Mouse (Mus musculus) retina, embryonic 14.5 days (tissue): ENCODE results near the gene Irf2bp2.

ENCODE experiments used
- DNase-seq: peaks from one replicate; pipeline ENCODE4 v3.0.0-alpha.2; 2015; ENCODE audit warnings: low spot score

Gene Irf2bp2

DNA sequence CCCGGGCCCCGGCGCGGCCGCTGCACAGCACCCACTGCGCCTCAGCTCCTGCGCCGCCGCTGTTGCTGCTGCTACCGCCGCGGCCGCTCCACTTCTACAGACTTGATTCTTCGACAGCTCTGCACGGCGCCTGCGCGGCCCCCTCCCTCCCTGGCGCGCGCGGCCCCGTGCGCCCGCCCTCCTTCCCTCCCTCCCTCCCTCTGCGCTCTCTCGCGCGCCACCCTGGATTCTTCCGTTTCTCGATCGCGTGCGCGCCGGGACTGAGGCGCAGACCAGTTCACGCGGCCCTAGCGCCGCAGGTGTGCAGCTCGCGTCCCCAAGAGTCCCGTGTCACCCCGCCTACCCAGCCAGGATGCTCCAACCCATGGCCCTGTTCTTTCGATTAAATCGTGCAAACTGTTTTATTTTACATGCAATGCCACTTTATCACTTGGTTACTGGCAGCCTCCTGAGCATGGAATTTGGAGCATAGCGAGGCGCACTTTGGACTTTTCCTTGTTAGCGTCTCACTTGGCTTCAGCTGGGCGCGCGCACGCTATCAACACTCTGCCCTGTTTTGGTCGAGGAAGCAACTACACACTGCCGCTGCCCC, at the start of gene Irf2bp2:
Gene Irf2bp2, minus strand, starts transcription at position 98 of the 592 bp plus-strand sequence.
- DNase-seq = peak; percentile 93

DNA sequence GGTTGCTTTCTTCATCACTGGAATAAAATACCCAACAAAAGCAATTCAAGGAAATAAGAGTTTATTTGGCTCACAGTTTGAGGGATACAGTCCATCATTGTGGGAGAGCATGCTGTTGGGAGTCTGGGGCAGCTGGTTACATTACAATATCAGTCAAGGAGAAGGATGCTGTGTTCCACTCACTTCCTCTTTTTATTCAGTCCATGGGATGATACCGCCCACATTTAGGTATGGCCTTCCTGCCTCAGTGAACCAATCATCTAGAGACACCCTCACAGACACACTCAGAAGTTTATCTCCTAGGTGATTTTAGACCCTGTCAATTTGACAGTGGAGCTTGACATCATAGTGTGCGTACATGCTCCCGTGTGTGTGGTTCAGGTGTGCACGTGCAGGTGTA, 48.9 kb upstream of the Irf2bp2 start:
- DNase-seq = no peak

DNA sequence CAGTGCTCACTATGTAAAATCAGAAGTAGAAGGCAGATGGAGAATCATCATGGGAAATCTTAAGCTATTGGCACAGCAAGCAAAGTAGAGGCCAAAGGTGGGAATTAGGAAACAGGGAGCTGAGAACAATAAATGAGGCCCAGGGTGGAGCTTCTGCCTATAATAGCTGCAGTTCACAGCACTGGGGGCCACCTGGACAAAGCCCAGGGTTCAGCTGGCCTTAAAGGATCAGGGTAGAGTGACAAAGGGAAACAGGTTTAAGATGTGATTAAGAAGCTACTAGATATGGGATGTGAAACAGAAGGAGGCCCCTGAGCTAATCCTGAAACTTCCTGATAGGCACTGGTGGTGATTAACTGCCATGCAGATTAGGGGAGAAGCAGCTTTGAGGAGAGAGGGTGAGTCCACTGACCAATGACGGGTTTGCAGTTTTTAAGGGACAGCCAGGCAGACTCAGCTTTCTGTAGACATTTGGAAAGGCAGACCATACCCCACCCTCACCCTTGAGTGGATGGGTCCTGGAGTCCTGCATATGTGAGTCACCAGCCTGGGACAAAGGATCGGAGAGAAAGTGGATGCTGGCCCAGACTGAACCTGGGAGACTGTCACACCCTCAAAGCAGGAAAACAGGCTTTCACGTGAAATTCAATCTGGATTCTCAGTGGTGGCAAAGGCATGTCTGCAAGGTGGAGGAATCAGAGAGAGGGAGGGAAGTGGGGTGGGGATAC, 47.9 kb upstream of the Irf2bp2 start:
- no peak for DNase-seq

DNA sequence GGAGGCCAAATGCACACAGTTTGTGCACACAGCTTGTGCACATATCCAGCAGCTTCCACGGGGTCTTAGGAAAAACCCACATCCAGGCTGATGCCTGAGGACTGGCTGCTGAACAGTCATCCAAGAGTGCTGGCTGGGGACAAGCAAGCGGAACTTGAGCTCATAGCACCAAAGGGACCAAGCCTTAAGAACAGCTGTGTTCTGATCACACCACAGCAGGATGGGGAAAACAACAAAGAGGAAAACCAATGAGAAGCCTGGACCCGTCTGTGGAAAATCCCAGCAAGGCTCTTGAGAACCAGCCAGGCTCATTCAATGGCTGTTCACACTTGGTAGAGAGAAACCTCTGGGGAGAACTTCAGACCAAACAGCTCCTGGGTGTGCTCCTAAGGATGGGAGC, 45.4 kb upstream of the Irf2bp2 start:
- no peak for DNase-seq

DNA sequence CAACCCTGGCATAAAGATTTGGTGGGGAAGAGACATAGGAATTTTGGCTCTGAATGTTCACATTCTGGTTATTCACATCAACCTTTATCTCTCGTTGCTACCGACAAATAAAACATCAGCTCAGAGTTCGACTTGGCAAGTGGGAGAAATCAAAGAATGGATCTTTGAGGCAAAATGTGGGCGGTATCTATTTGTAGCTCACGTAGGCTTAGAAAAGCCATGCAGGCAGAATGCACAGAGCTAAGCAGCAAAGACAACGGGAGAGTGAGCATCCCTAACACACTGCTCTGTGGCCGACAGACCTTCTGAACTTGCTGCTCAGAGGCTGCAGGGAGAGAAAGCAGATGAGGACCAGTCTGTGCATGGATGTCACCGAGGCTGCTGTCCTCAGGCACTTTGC, 44.2 kb upstream of the Irf2bp2 start:
- DNase-seq = no peak

DNA sequence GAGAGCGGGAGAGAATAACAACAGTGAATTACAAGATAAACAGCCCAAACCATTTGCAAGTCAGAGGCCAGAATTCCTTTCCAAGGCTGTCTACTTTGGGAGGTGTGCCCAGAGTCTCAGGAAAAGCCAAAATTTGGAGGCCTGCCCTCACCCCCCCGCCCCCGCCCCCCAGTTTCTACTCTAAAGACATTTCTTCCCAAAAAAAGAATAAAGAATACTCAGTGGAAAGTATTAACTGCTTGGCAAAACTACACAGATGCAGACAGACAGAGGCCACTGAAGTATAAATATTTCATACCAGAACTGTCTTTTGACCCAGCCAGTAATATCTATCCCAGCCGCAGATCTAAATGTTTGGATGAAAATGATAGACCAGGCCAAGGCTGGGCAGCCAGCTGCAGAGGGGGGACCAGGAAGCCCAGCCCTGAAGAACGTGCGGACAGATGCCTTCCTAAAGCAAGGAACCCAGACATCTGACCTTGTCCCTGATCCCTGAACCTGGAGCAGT, 40.8 kb upstream of the Irf2bp2 start:
- no peak for DNase-seq

DNA sequence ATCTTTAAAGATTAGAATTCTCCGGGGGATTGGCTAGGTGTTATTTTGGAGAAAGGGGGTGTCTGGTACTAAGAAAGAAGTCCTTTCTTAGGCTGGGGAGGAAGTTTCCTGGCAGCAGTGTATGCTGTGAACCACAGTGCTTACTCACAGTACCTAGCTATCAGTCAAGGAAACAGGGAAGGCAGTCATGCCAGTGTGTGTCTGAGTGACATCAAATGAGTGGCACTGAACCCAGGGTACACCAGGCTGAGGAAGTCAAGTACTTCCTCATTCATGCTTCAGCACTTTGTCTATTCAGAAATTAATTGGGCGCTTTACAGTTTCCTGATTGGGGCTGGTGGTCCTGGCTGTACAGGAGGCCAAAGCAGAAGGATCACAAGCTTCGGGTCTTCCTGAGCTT, 34.8 kb upstream of the Irf2bp2 start:
- DNase-seq = no peak

DNA sequence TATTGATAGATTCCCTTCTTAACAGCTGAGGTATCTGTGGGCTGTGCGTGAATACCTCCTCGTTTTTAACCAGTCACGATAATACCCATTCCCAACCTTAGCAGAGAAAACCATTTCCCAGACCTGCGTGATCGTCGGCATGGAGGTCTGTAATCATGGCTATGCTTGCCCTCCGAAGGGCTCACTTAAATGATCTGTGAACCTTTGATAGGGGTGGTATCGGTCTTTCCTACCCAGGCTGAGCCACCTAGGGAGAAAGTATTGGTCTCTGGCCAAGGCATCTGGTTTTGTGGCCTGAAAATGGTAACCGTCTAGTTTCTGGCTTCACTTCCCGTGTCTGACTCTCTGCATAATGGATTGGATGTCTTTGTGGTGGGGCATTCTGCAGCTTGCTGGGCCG, 32.6 kb upstream of the Irf2bp2 start:
- DNase-seq = no peak

DNA sequence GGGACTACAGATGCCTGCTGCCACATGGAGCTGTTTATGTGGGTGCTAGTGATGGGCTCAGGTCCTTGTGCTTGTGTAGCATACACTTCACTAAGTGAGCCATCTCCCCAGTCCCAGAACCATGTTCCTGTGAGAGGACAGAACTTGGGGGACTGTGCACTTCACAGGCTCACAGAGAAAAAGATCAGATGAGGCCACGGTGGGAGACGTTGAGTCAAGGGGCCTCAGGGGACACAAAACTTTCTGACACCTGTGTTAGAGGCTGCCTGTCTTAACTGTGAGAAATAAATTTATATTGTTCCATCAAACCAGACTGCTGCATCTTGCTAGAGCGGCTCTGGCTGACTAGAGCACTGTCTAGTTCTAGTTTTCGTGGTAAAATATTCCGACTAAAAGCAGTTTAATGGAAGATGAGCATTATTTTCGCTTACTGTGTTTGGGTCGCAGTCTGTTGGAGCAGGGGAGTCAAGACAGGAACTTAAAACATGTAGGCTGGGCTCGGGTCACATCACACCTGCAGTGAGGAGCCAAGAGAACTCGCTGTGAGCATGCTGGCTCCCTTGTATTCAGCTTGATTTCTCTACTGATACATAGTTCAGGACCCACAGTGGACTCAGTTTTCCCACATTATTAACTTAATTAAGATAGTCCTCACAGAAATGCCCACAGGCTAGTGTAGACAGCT, 28.5 kb upstream of the Irf2bp2 start:
- DNase-seq = no peak

DNA sequence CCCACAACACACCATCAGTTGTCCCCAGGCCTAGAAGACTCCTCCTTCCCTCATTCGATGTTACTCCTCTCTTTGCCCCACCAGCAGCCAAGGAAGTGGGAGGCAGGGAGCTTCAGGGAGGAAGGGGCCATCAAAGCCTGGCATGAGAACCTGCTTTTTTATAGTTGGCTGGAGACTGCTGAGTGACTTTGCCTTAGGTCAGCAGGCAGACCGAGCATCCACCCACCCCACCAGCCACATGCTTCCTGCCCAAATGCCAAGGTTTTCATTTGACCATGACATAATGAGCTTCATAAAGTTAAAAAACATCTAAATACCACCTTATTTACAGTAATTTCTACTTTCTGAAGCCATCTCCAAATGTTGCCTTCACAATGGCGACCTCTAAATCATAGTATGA, 26.9 kb upstream of the Irf2bp2 start:
- DNase-seq = no peak

DNA sequence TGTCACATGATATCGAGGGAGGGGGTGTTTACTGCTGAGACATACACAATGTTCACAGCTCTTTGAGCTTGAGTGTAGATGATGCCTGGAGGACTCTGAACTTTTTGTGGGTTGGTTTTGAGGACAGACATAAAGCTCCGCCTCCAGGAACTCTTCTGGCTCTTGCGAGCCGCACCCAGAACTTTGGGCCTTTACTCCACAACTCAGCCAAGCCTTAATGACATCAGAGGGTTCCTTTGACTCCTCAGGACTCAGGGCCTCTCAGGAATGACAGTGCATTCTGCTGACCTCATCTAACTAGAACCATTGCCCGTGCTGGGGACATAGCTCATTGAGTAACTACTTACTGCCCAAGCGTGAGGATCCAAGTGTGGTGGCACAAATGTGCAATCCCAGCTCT, 25.7 kb upstream of the Irf2bp2 start:
- DNase-seq = no peak

DNA sequence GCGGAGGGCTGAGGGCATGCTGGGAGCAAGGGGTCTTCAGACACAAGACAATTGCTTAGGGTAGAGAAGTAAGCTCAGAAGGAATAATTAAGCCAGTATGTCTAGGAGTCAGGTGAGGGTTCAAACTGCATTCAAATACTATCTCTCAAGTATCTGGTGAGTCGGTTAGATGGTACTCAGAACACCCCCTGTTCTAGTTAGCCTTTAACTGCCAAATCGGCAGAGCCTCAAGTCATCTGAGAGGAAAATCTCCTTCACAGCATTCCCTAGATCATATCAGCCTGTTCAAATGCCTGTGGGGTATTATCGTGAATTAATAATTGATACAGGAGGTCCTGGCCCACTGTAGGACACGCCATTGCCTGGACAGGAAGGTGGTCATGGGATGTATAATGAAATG, 23.9 kb upstream of the Irf2bp2 start:
- no peak for DNase-seq

DNA sequence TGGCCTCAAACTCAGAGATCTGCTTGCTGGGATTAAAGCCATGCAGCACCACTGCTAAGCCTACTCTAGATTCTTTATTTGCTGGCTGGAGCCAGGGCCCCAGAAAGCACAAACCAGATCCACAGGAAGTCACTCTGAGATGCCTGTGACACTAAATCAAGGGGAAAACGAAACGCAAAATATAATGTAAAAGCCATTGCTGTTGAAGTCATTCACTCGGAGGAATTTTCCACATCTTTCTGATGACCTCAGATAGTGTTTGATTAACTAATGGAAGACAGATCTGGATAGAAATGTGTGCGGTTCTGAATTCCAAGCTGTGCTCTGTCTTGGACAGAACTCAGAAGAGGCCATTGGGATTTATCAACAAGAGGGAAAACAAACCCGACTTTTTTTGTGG, 22.9 kb upstream of the Irf2bp2 start:
- no peak for DNase-seq

DNA sequence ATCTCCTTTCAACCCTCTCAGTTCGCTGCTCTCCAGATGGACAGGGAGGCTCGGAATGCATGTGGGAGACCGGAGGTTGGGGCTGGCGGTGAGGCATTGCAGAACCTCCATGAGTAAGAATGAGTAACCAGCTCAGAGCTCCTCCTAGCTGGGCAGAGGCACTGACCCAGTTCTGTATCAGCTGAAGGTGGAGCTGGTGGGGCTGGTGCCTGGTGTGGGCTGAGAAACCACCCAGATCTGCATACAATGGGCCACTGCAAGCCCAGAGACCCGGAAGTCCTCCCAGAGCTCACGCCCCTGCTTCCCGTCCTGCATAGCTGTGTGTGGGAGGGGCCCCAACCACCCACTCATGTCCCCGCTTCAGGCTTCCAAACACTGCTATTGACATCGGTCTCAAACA, 22.0 kb upstream of the Irf2bp2 start:
- no peak for DNase-seq

DNA sequence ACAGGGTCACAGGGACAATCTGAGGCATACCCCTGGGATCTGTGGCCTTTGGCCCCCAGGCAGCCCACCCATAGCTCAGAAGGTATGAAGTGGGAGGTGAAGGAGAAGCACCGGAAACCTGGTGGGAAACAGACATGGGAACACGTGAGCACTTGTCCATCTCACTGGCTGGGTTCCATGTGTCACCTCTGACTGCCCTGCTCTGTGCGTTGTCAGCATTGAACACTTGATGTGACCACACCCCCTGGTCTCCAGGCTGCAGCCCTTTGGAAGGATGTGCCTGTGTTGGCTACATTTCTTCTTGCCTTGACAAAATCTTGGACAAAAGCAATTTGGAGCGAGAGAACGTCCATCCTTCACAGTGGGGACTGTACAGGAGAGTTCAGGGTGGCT, 20.9 kb upstream of the Irf2bp2 start:
- no peak for DNase-seq

DNA sequence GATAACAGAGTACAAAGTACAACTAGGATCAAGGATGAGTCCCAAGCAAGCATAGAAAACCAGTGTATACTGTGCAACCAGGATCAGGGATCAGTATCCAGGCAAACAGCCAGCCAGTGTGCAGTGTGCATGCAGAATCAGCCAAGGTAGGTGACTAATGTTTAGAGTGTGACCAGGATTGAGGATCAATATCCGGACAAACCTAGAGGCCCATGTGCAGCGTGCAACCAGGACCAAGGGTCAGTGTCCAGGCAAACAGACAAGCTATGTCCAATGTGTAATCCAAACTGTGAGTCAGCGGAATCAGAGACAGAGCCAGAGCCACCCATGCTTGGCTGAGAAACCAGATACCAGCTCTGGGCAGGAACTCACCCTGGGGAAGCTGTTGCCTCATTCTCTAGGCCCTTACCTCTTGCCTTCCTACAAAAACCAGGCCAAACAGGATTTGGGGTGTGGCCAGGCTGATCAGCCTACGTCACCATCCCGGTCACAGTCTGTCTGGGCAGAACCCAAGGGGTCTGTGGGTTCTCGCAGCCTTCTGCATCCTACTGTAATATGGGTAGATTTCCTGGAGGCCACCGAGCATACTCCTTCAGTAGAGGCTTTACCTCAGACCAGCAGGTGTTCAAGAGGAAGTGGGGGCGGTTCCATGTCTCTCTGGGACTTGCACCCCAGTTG, 20.4 kb upstream of the Irf2bp2 start:
- DNase-seq = no peak

DNA sequence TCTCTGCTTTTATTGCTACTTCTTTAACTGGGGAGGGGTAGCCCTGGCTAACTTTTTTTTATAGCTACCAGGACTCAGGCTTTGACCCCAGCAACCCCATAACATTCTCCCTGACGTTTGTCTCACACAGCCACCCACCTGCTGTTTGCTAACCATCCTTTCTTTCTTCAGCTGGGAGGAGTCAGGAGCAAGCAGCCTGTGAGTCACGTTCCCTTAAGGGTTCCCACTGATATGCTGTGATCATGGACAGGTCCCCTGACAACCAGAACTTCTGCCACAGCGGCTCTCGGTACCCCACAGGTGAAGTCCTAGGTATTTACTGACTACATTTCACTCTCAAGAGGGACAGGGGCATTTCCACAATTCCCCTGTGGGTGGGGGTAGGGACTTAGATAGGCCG, 19.4 kb upstream of the Irf2bp2 start:
- no peak for DNase-seq

DNA sequence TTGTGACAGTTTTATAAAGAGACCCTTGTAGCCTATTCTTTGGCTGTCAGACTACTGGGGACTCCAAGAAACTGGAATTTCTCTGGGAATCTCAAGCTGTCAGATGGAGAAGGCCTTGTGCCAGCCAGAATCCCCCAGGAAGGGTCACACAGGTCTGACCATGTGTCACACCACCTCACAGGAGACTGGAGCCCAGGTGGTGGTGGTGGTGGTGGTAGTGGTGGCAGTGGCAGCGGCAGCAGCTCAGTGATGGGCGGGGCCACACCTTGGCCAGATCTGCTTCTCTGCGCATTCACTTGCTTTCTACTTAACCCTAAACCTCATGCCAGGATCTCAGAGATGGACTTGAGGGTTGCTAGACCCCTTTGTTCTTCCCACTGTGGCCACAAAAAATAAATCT, 19.0 kb upstream of the Irf2bp2 start:
- no peak for DNase-seq

DNA sequence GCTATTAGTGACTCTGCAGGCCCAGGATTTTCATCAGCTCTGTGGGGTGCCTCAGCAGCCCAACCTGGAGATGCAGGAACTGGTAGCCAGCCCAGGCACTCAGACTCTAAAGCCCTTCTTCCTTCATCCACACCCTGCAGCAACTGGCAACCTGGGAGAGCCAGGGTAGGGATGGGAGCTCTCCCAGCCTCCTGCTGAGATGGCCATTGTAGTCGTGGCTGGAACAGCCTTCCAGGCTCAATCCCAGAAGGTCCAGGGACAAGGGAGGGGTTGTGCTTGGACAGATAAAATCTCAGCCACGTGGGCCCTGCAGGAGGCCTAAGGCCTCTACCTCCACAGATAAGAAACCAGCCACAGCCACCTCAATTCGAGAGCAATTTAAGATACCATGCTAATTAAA, 16.9 kb upstream of the Irf2bp2 start:
- no peak for DNase-seq

DNA sequence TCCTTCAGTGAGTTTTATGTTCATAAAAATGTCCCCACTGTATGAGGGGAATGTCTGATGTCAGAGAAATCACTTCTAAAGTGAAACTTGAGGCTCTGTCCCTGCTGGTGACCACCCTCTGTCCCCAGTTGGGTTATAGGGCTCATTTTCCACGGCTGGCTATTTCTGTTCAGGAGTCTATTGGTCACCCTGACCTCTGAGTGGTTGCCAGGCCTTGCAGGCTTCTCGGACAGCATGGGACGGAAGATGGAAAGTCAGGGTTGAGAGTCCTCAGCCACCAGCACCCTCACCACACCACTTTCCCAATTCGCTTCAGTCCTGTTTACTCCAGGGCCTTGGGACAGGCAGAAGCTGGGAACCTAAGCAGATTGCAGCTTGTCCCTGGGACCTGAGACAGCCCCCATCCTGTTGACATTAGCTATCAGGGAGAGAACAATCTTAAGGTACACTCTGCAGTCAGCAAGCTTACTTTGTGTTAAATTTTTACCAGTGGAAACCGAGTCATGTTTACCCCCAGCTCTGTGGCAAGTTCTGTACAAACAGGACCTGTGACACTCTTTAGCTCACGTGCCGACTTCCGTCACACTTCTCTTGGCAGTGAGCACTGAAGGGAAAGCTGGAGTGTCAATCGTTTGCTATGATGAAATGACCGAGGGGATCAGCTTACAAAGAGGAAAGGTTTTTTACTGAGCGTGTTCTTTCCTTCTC, 15.9 kb upstream of the Irf2bp2 start:
- DNase-seq = no peak

DNA sequence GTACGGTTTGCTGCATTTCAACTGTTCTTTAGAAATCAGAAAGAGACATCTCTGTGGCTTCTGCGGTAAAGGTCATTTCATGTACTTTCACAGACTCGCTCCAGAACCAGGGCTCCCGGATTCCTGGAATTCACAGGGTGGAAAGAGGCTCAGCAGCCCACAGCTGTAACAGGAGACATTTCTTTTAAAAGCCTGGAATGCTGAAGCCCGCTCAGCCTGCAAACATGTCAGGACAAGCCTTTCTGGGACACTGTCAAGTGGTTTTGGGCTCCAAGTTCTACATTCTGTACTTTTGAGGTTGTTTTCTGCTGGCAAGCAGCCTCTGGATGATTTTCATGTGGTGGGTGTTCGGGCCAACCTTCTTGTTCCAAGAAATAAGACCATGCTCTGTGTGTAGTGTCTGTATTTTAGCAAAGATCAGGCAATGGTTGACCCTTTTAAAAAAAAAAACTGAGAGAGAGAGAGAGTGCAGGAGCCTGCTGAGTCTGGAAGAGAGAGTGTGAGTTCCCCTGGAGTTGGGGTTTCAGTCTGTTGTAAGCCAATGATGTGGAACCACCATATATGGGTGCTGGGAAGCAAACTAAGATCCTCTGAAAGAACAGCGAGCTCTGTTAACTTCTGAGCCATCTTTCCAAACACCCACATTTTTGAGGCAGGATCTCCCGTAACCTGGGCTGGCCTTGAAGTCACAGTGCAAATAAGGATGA, 9.6 kb upstream of the Irf2bp2 start:
- DNase-seq = no peak

DNA sequence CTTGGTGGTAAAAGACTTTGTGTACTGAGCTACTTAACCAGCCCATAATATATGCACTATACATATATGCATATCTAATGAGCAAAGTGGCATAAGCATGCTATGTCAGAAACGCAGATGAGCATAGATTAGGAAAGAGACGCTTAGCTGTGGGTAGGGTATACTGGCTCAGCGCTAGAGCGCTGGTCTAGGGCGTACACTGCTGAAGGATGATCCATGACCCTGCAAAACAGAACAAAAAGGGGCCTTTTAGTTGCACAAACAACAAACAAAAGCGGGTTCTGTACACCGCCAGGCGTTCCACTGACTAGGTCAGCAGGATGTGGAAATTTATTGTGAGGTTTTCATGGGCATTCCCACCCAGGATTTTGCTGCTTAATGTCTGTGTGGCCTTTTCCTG, 8.9 kb upstream of the Irf2bp2 start:
- no peak for DNase-seq
